11 mouse cellular contexts compared by ENCODE assay signal in genomic region chr17:27175196-27175874, GRCm38 (mm10). TPM values are rescaled to one million over a fixed set of nuclear protein-coding genes. Genes with fewer than 3 reads are reported as not detected.
A peak's percentile ranks its signal among the peaks of the same experiment; 100 is the strongest.
DNase-seq lines count a peak whose midpoint lies in the region; ATAC-seq lines count a peak whose summit lies in the region.
"Had no signal": no experiment of that assay in that cellular context is flagged by ENCODE, and none has a peak within 500 bp of the region (broad histone marks: within the 10 kb centered on the region; RNA-seq: fewer than 3 reads in every experiment).

No protein-coding gene starts in this region.

- no peak overlapping the region for H3K4me3 ChIP-seq in forebrain, embryonic 11.5 days (ENCODE audit: low read depth, low read length)
- no peak overlapping the region for H3K4me3 ChIP-seq in forebrain, embryonic 15.5 days
- H3K4me3 ChIP-seq in embryonic facial prominence, embryonic 13.5 days: no peak overlapping the region
- H3K4me3 ChIP-seq in intestine, embryonic 16.5 days (ENCODE audit: low read length): no peak overlapping the region
- H3K4me3 ChIP-seq in neural tube, embryonic 12.5 days: no peak overlapping the region
- H3K4me3 ChIP-seq: heart, embryonic 12.5 days had no signal

- H3K27ac ChIP-seq in forebrain, embryonic 11.5 days (ENCODE audit: low read depth, low read length): peak overlapping the region; percentile 41; the same call in 1 of the 2 replicates
- H3K27ac ChIP-seq in forebrain, embryonic 15.5 days (replicated peaks): no peak overlapping the region
- H3K27ac ChIP-seq in embryonic facial prominence, embryonic 13.5 days: peak overlapping the region; percentile 7; the same call in 1 of the 2 replicates
- H3K27ac ChIP-seq in intestine, embryonic 16.5 days (ENCODE audit: low read length): no peak overlapping the region
- H3K27ac ChIP-seq in neural tube, embryonic 12.5 days: 0 out of 2 replicates have a peak overlapping the region, but pooled peaks have one; percentile 46

- 38% methylated on average over 13 of the region's 14 CpGs for WGBS in forebrain, embryonic 11.5 days
- WGBS in forebrain, embryonic 15.5 days: 21% methylated on average over 14 of the region's 14 CpGs
- 25% methylated on average over 14 of the region's 14 CpGs for WGBS in embryonic facial prominence, embryonic 13.5 days
- WGBS in intestine, embryonic 16.5 days: 26% methylated on average over 14 of the region's 14 CpGs
- WGBS in neural tube, embryonic 12.5 days: 23% methylated on average over 14 of the region's 14 CpGs

- H3K36me3 ChIP-seq in forebrain, embryonic 11.5 days (ENCODE audit: control insufficient read depth, insufficient read depth, low read length): no peaks in the 10 kb centered on the region
- H3K36me3 ChIP-seq in forebrain, embryonic 15.5 days: no peaks in the 10 kb centered on the region
- no peaks in the 10 kb centered on the region for H3K36me3 ChIP-seq in embryonic facial prominence, embryonic 13.5 days
- H3K36me3 ChIP-seq in intestine, embryonic 16.5 days (ENCODE audit: control insufficient read depth, insufficient read depth, low read length): no peaks in the 10 kb centered on the region
- no peaks in the 10 kb centered on the region for H3K36me3 ChIP-seq in neural tube, embryonic 12.5 days
- H3K36me3 ChIP-seq: heart, embryonic 12.5 days had no signal

- peak; percentile 56; the same call in 1 of the 2 replicates for ATAC-seq in forebrain, embryonic 11.5 days (replicated peaks; ENCODE audit: low FRiP score)
- no peak; the same call in 1 of the 2 replicates for ATAC-seq in forebrain, embryonic 15.5 days (replicated peaks)
- ATAC-seq in embryonic facial prominence, embryonic 13.5 days (ENCODE audit: insufficient number of reproducible peaks, insufficient read depth, low FRiP score, low TSS enrichment, low read depth): no peak
- peak; percentile 40; the same call in 1 of the 2 replicates for ATAC-seq in intestine, embryonic 16.5 days
- peak; percentile 76 for ATAC-seq in neural tube, embryonic 12.5 days (ENCODE audit: low FRiP score, low read depth)
- ATAC-seq: Patski had no signal

- DNase-seq in forebrain, embryonic 11.5 days (ENCODE audit: low spot score): peak; percentile 64
- no peak for DNase-seq in left cerebral cortex, adult 11 months (ENCODE audit: low spot score)
- DNase-seq in testis, postnatal 14 days (ENCODE audit: low spot score): no peak
- no peak for DNase-seq in gastrocnemius, postnatal 36 days

- intact Hi-C loops in gastrocnemius, postnatal 36 days (cut with DNase I): no loop called here

- H3K4me1 ChIP-seq in forebrain, embryonic 11.5 days (replicated peaks; ENCODE audit: control insufficient read depth, insufficient read depth, low read length): peaks cover 7% of the 10 kb centered on the region
- H3K4me1 ChIP-seq in forebrain, embryonic 15.5 days: peaks cover 12% of the 10 kb centered on the region
- H3K4me1 ChIP-seq in embryonic facial prominence, embryonic 13.5 days: peaks cover 53% of the 10 kb centered on the region
- H3K4me1 ChIP-seq in intestine, embryonic 16.5 days (ENCODE audit: control insufficient read depth, insufficient read depth, low read length): no peaks in the 10 kb centered on the region
- H3K4me1 ChIP-seq in neural tube, embryonic 12.5 days: peaks cover 31% of the 10 kb centered on the region

- H3K27me3 ChIP-seq in forebrain, embryonic 11.5 days (ENCODE audit: control insufficient read depth, insufficient read depth, low read length): no peaks in the 10 kb centered on the region
- H3K27me3 ChIP-seq in forebrain, embryonic 15.5 days: no peaks in the 10 kb centered on the region
- H3K27me3 ChIP-seq in embryonic facial prominence, embryonic 13.5 days: no peaks in the 10 kb centered on the region
- H3K27me3 ChIP-seq in intestine, embryonic 16.5 days (replicated peaks; ENCODE audit: control insufficient read depth, insufficient read depth, low read length): no peaks in the 10 kb centered on the region
- no peaks in the 10 kb centered on the region; the same call in 1 of the 2 replicates for H3K27me3 ChIP-seq in neural tube, embryonic 12.5 days (replicated peaks)
- H3K27me3 ChIP-seq: Patski had no signal

- H3K9me3 ChIP-seq in forebrain, embryonic 11.5 days (ENCODE audit: control insufficient read depth, low read length): no peaks in the 10 kb centered on the region
- H3K9me3 ChIP-seq in forebrain, embryonic 15.5 days: no peaks in the 10 kb centered on the region
- H3K9me3 ChIP-seq in embryonic facial prominence, embryonic 13.5 days: no peaks in the 10 kb centered on the region
- H3K9me3 ChIP-seq in intestine, embryonic 16.5 days (ENCODE audit: control insufficient read depth, low read length): no peaks in the 10 kb centered on the region
- no peaks in the 10 kb centered on the region for H3K9me3 ChIP-seq in neural tube, embryonic 12.5 days

- H3K4me2 ChIP-seq in forebrain, embryonic 11.5 days (ENCODE audit: low read depth, low read length, severe bottlenecking): no peak overlapping the region
- H3K4me2 ChIP-seq in forebrain, embryonic 15.5 days (replicated peaks): no peak overlapping the region
- peak overlapping the region; percentile 33 for H3K4me2 ChIP-seq in embryonic facial prominence, embryonic 13.5 days
- no peak overlapping the region for H3K4me2 ChIP-seq in intestine, embryonic 16.5 days (ENCODE audit: low read depth, low read length)
- peak overlapping the region; percentile 21; the same call in 1 of the 2 replicates for H3K4me2 ChIP-seq in neural tube, embryonic 12.5 days (replicated peaks)
- H3K4me2 ChIP-seq: heart, embryonic 12.5 days; lung, embryonic 14.5 days had no signal

- no peak overlapping the region; the same call in 1 of the 2 replicates for H3K9ac ChIP-seq in forebrain, embryonic 11.5 days (ENCODE audit: low read length)
- no peak overlapping the region for H3K9ac ChIP-seq in forebrain, embryonic 15.5 days (replicated peaks)
- peak overlapping the region; percentile 49; the same call in 1 of the 2 replicates for H3K9ac ChIP-seq in embryonic facial prominence, embryonic 13.5 days
- no peak overlapping the region for H3K9ac ChIP-seq in intestine, embryonic 16.5 days (ENCODE audit: low read depth, low read length)
- no peak overlapping the region for H3K9ac ChIP-seq in neural tube, embryonic 12.5 days
- H3K9ac ChIP-seq: heart, embryonic 12.5 days; lung, embryonic 14.5 days had no signal

RNA-seq across cellular contexts. Expression of gene Ip6k3, which starts 7.7 kb away (rescaled TPM):
- 0.08 and 0.19 TPM in 2 replicates for polyA plus RNA-seq in forebrain, embryonic 11.5 days (2014; fragmentation: Nextera tagmentation; extraction: Ambion mirVana)
- 0.17 and 0.31 TPM in 2 replicates for polyA plus RNA-seq in forebrain, embryonic 15.5 days (2015; fragmentation: Nextera tagmentation; extraction: Ambion mirVana)
- polyA plus RNA-seq in embryonic facial prominence, embryonic 13.5 days (2015; fragmentation: Nextera tagmentation; extraction: Ambion mirVana): 0.40 and 0.42 TPM in 2 replicates
- polyA plus RNA-seq in intestine, embryonic 16.5 days (2015; fragmentation: Nextera tagmentation; extraction: Ambion mirVana): 0.09 and 0.11 TPM in 2 replicates
- 0.18 and 0.38 TPM in 2 replicates for polyA plus RNA-seq in neural tube, embryonic 12.5 days (2016; fragmentation: Nextera tagmentation; extraction: Ambion mirVana)
- 10 to 100 TPM; 56.6 to 86.1 TPM for total RNA-seq in gastrocnemius, postnatal 36 days (2021)
- polyA plus RNA-seq: lung, embryonic 14.5 days had no signal

RNA-seq across cellular contexts. Expression of gene Lemd2, which starts 28.9 kb away (rescaled TPM):
- 18.1 and 27.8 TPM in 2 replicates for polyA plus RNA-seq in forebrain, embryonic 11.5 days (2014; fragmentation: Nextera tagmentation; extraction: Ambion mirVana)
- 22.3 and 23.2 TPM in 2 replicates for polyA plus RNA-seq in forebrain, embryonic 15.5 days (2015; fragmentation: Nextera tagmentation; extraction: Ambion mirVana)
- 18.0 and 20.8 TPM in 2 replicates for polyA plus RNA-seq in embryonic facial prominence, embryonic 13.5 days (2015; fragmentation: Nextera tagmentation; extraction: Ambion mirVana)
- polyA plus RNA-seq in intestine, embryonic 16.5 days (2015; fragmentation: Nextera tagmentation; extraction: Ambion mirVana): 4.9 and 5.4 TPM in 2 replicates
- 33.1 and 34.5 TPM in 2 replicates for polyA plus RNA-seq in neural tube, embryonic 12.5 days (2016; fragmentation: Nextera tagmentation; extraction: Ambion mirVana)
- 10 to 100 TPM; 17.8 to 20.4 TPM for total RNA-seq in gastrocnemius, postnatal 36 days (2021)

RNA-seq across cellular contexts. Expression of gene Uqcc2, which starts 41.6 kb away (rescaled TPM):
- polyA plus RNA-seq in forebrain, embryonic 11.5 days (2014; fragmentation: Nextera tagmentation; extraction: Ambion mirVana): 330 and 336 TPM in 2 replicates
- polyA plus RNA-seq in forebrain, embryonic 15.5 days (2015; fragmentation: Nextera tagmentation; extraction: Ambion mirVana): 278 and 295 TPM in 2 replicates
- 328 and 350 TPM in 2 replicates for polyA plus RNA-seq in embryonic facial prominence, embryonic 13.5 days (2015; fragmentation: Nextera tagmentation; extraction: Ambion mirVana)
- 238 and 255 TPM in 2 replicates for polyA plus RNA-seq in intestine, embryonic 16.5 days (2015; fragmentation: Nextera tagmentation; extraction: Ambion mirVana)
- polyA plus RNA-seq in neural tube, embryonic 12.5 days (2016; fragmentation: Nextera tagmentation; extraction: Ambion mirVana): 307 and 321 TPM in 2 replicates
- 100 to 1,000 TPM; 374 to 378 TPM for total RNA-seq in gastrocnemius, postnatal 36 days (2021)

Comparison
In these comparisons a context has a peak if more than half of its experiments do, and no peak if none do; other contexts are left out.
1. ATAC-seq: peak in forebrain, embryonic 11.5 days (single experiment), intestine, embryonic 16.5 days (single experiment) and neural tube, embryonic 12.5 days (single experiment); none in forebrain, embryonic 15.5 days (single experiment) and embryonic facial prominence, embryonic 13.5 days (single experiment).
2. H3K27ac ChIP-seq: peak in forebrain, embryonic 11.5 days (single experiment), embryonic facial prominence, embryonic 13.5 days (single experiment) and neural tube, embryonic 12.5 days (single experiment); none in forebrain, embryonic 15.5 days (single experiment) and intestine, embryonic 16.5 days (single experiment).
3. H3K4me2 ChIP-seq: peak in embryonic facial prominence, embryonic 13.5 days (single experiment) and neural tube, embryonic 12.5 days (single experiment); none in forebrain, embryonic 11.5 days (single experiment), forebrain, embryonic 15.5 days (single experiment) and intestine, embryonic 16.5 days (single experiment).